Mouse (Mus musculus) erythroblast, adult 5-6 weeks (primary cell): ENCODE measurements at regions not wholly inside any gene's neighbourhood (a gene's known extent, or its start where the extent isn't known, plus 50 kb on each side); places are given as distances from the start of the nearest gene placed in this dataset.

Source experiments
- ATAC-seq: replicated peaks from 2 replicates; pipeline ENCODE4 v1.8.0; 2016; ENCODE audit warnings: moderate number of reproducible peaks, mild to moderate bottlenecking, moderate TSS enrichment, inconsistent platforms; ENCODE audit not compliant: poor library complexity, low FRiP score, severe bottlenecking

- no peak for ATAC-seq
These were observed 154.9 kb upstream of the Slc30a5 start for GRCm38 (mm10) chr13:100988116-100988515.

GRCm38 (mm10) chr13:100975741-100976140 is 142.5 kb upstream of the Slc30a5 start:
- ATAC-seq: no peak

- ATAC-seq: no peak
These were observed 138.1 kb upstream of the Slc30a5 start for GRCm38 (mm10) chr13:100971080-100972017.

GRCm38 (mm10) chr13:100962811-100963540 is 129.7 kb upstream of the Slc30a5 start:
- no peak for ATAC-seq

GRCm38 (mm10) chr13:100954598-100955251 is 121.5 kb upstream of the Slc30a5 start:
- ATAC-seq: no peak

GRCm38 (mm10) chr13:100954106-100954505 is 120.9 kb upstream of the Slc30a5 start:
- no peak for ATAC-seq

GRCm38 (mm10) chr13:100951185-100951508 is 117.9 kb upstream of the Slc30a5 start:
- no peak for ATAC-seq

GRCm38 (mm10) chr13:100950348-100951184 is 117.3 kb upstream of the Slc30a5 start:
- no peak for ATAC-seq

- no peak for ATAC-seq
These were observed 110.1 kb upstream of the Slc30a5 start for GRCm38 (mm10) chr13:100943206-100943848.

GRCm38 (mm10) chr13:100940791-100941190 is 107.6 kb upstream of the Slc30a5 start:
- ATAC-seq: no peak

- no peak for ATAC-seq
These were observed 106.5 kb upstream of the Slc30a5 start for GRCm38 (mm10) chr13:100939677-100940076.

- ATAC-seq: no peak
These were observed 100.0 kb upstream of the Slc30a5 start for GRCm38 (mm10) chr13:100933265-100933664.

GRCm38 (mm10) chr13:100899566-100899965 is 66.3 kb upstream of the Slc30a5 start:
- ATAC-seq: no peak

- no peak for ATAC-seq
These were observed 60.6 kb upstream of the Slc30a5 start for GRCm38 (mm10) chr13:100893871-100894270.

- no peak for ATAC-seq
These were observed 59.9 kb upstream of the Slc30a5 start for GRCm38 (mm10) chr13:100893096-100893495.

GRCm38 (mm10) chr13:100892647-100893071 is 59.4 kb upstream of the Slc30a5 start:
- no peak for ATAC-seq

GRCm38 (mm10) chr13:100892204-100892603 is 59.0 kb upstream of the Slc30a5 start:
- peak; percentile 76; the same call in 1 of the 2 replicates for ATAC-seq

- ATAC-seq: no peak
These were observed 57.2 kb upstream of the Slc30a5 start for GRCm38 (mm10) chr13:100890457-100890856.

GRCm38 (mm10) chr13:100888481-100888880 is 55.3 kb upstream of the Slc30a5 start:
- ATAC-seq: no peak
